Mouse (Mus musculus) embryonic facial prominence, embryonic 13.5 days (tissue): ENCODE measurements around the gene Hal. TPM values are rescaled to one million over a fixed set of nuclear protein-coding genes. Genes with fewer than 3 reads are reported as not detected.

ENCODE experiments used
- ATAC-seq: fragments of 200-750 bp; cut with Nextera tagmentation; 2 replicates; pipeline ENCODE4 v1.8.0; 2017; ENCODE audit warnings: low read depth; ENCODE audit not compliant: insufficient number of reproducible peaks, insufficient read depth, low FRiP score, low TSS enrichment
- H3K27ac ChIP-seq: fragments of 300-500 bp; sonication (generic); 2 replicates; pipeline ENCODE4 v1.5.1; 2015; ENCODE audit warnings: moderate library complexity, mild to moderate bottlenecking, inconsistent platforms
- H3K27me3 ChIP-seq: fragments of 300-500 bp; sonication (generic); 2 replicates; pipeline ENCODE4 v1.6.1; 2015; ENCODE audit warnings: mild to moderate bottlenecking, inconsistent platforms
- H3K36me3 ChIP-seq: fragments of 300-500 bp; sonication (generic); 2 replicates; pipeline ENCODE4 v1.6.1; 2015; ENCODE audit warnings: mild to moderate bottlenecking, inconsistent platforms
- H3K4me1 ChIP-seq: fragments of 300-500 bp; sonication (generic); 2 replicates; pipeline ENCODE4 v1.6.1; 2015; ENCODE audit warnings: inconsistent platforms
- H3K4me2 ChIP-seq: fragments of 300-500 bp; sonication (generic); 2 replicates; pipeline ENCODE4 v1.6.1; 2015; ENCODE audit warnings: moderate library complexity, mild to moderate bottlenecking, inconsistent platforms
- H3K4me3 ChIP-seq: fragments of 300-500 bp; sonication (generic); 2 replicates; pipeline ENCODE4 v1.5.1; 2015; ENCODE audit warnings: mild to moderate bottlenecking, inconsistent platforms
- H3K9ac ChIP-seq: fragments of 300-500 bp; sonication (generic); 2 replicates; pipeline ENCODE4 v1.6.1; 2015; ENCODE audit warnings: mild to moderate bottlenecking, inconsistent platforms
- H3K9me3 ChIP-seq: fragments of 300-500 bp; sonication (generic); 2 replicates; pipeline ENCODE4 v1.6.1; 2016; ENCODE audit warnings: inconsistent platforms
- whole genome bisulfite sequencing: fragments of 180-500 bp; shearing (Covaris S2); methylation state at CpG from one replicate; pipeline ENCODE4 v1.1.7; 2015; ENCODE audit warnings: mixed read lengths; 5-methylcytosine and 5-hydroxymethylcytosine counted together
- polyA plus RNA-seq: library from polyadenylated mRNA; unstranded; fragments of >200 nt; fragmentation: Nextera tagmentation; extraction: Ambion mirVana; gene quantifications from 2 replicates; pipeline ENCODE4 v1.2.1, GENCODE M21; 2015

Hal gene
- polyA plus RNA-seq, 1 experiment from 2014 or later = 0.25 TPM

DNA sequence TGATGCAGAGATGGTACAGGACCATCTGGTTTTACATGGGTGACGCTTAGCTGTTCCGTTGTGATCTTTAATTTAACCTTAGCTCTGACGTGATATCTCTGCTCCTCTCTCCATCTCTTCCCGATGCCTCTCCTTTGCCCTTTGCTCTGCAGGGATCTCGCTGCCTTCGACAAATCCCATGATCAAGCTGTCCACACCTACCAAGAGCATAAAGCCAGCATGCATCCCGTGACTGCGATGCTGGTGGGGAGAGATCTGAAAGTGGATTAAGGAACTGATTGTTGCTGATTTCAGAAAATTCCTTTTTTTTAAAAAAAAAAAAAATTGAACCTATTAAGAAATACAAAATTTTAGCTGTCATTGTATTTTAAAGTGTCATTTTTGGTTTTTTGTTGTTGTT lies 4.1 kb upstream of the Hal start:
- WGBS = 86% methylated on average over 8 of the region's 8 CpGs
- H3K9me3 ChIP-seq = no peaks in the 10 kb centered on the region
- H3K9ac ChIP-seq = no peak overlapping the region
- no peaks in the 10 kb centered on the region for H3K27me3 ChIP-seq
- H3K4me3 ChIP-seq = no peak overlapping the region
- peaks cover 56% of the 10 kb centered on the region for H3K36me3 ChIP-seq
- H3K4me1 ChIP-seq = no peaks in the 10 kb centered on the region
- no peak overlapping the region for H3K27ac ChIP-seq
- no peak for ATAC-seq
- no peak overlapping the region for H3K4me2 ChIP-seq

DNA sequence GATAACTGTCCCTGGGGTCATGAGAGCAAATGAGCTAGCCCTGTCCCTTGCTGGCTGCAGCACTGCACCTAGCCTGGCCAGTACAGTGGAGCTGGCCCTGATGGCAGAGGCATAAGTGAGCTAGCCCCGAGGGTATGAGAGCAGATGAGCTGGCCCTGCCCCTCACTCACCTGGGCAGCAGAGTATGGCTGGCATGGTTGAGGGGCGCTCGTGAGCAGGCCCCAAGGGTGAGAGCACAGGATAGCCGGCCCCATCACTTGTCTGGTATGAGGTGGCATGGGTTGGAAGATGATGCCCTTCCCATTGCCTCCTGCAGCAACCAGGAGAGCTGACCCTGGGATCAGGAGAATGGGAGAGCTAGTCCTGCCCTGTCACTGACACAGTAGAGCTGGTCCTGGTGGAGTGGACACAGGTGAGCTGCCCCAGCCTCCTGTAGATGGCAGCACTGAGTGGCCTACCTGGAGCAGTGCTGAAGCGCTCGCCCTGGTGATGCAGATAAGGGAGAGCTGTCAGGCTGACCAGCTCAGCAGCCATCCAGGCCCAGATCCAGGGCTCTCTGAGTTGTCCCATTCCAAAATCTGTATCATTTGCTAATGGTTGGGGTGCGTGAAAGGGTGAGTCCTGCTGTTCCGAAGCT lies 3.4 kb upstream of the Hal start:
- 74% methylated on average over 8 of the region's 8 CpGs for WGBS
- H3K4me1 ChIP-seq = no peaks in the 10 kb centered on the region
- 0 out of 2 replicates have a peak, but pooled peaks have one; percentile 46 for ATAC-seq

DNA sequence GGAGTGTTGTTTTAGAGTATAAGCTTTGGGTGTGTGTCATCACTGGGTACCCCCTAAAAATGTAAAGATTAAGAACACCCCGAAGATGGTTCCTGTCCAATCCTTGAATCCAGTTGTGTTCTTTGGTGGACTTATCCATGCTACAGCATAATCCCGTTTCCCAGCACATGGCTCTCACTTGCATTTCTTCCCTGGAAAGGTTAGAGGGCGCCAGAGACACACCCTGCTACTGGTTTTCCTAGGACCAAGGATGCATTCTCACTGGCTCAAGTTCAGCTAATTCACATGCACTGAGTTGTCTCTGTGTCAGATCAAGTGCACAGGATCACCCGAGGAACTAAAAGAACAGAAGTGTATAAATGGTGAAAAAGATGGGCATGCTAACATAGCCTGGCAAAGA lies 1.9 kb upstream of the Hal start:
- WGBS = 24% methylated on average over 4 of the region's 4 CpGs
- H3K9ac ChIP-seq = no peak overlapping the region
- peaks cover 35% of the 10 kb centered on the region for H3K36me3 ChIP-seq
- H3K4me1 ChIP-seq = no peaks in the 10 kb centered on the region
- no peak overlapping the region for H3K4me3 ChIP-seq
- H3K4me2 ChIP-seq = no peak overlapping the region
- no peak for ATAC-seq
- no peaks in the 10 kb centered on the region for H3K27me3 ChIP-seq
- no peak overlapping the region for H3K27ac ChIP-seq
- no peaks in the 10 kb centered on the region for H3K9me3 ChIP-seq

More for the DNA sequence above, 3.4 kb upstream of the Hal start:
- no peak overlapping the region for H3K27ac ChIP-seq
- no peak overlapping the region for H3K4me2 ChIP-seq
- no peaks in the 10 kb centered on the region for H3K27me3 ChIP-seq
- H3K4me3 ChIP-seq = no peak overlapping the region
- no peak overlapping the region for H3K9ac ChIP-seq
- H3K9me3 ChIP-seq = no peaks in the 10 kb centered on the region
- H3K36me3 ChIP-seq = peaks cover 49% of the 10 kb centered on the region

DNA sequence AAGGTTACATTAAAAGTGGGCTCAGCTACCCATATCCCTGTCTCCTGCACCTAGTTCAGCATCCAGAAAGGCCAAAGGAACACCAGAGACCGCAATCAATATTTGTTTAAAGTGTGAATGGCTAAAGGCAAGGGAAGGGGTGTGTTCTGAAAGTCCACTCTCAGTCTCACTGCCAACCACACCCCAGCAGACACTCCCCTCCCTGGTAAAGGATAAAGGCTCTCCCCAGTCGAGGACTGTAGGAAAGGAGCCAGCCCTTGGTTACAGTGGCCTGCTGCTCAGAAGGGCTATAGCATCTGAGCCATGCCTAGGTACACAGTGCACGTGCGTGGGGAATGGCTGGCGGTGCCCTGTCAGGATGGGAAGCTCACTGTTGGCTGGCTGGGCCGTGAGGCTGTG lies 259 bp downstream of the Hal start:
- Histone ChIP-seq H3K27ac (no peak overlapping the region), H3K36me3 (peaks cover 13% of the 10 kb centered on the region), H3K4me2 (no peak overlapping the region), H3K9me3 (no peaks in the 10 kb centered on the region), H3K4me1 (no peaks in the 10 kb centered on the region), H3K27me3 (no peaks in the 10 kb centered on the region), H3K4me3 (no peak overlapping the region), H3K9ac (no peak overlapping the region)
- ATAC-seq = no peak
- WGBS = 77% methylated on average over 6 of the region's 6 CpGs

DNA sequence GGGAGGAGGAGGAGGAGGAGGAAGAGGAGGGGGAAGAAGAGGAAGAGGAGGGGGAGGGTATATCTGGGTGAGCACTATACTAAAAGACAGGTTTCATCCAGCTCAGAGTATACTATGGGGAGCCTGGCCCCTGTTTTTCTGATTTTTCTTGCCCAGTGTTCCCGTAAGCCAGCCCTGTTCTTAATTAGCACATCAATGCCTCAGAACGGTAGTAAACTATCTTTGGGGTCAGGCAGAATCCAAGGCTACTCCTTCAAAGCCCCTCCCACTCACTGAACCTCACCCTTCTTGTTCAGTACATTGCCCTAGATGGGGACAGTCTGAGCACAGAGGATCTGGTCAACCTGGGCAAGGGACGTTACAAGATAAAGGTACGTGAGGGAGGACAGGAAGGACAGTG lies 1.9 kb downstream of the Hal start:
- Histone ChIP-seq H3K4me3 (no peak overlapping the region), H3K4me2 (no peak overlapping the region), H3K4me1 (no peaks in the 10 kb centered on the region), H3K27me3 (no peaks in the 10 kb centered on the region), H3K27ac (no peak overlapping the region), H3K36me3 (peaks cover under 1% of the 10 kb centered on the region; the same call in 1 of the 2 replicates), H3K9ac (no peak overlapping the region), H3K9me3 (no peaks in the 10 kb centered on the region)
- 45% methylated on average over 4 of the region's 4 CpGs for WGBS
- no peak for ATAC-seq

DNA sequence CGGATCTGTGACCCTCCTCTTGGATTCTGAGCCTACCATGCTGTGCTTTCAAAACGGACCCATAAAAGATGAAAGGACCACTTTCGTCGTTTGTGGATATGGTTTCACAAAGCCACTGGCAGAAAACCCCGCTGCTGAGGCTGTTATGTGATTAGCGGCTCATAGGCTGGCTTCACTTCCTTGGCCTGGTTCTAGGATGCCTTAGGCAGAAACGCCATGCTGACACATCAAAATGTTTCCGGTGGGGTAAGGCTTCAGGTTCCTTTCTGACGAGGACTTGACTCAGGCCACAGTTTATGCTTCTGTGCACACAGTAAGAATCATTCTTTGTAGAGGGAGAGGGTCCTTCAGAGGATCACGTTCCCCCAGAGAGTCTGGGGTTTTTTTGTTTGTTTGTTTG lies 12.3 kb downstream of the Hal start:
- Histone ChIP-seq H3K27me3 (no peaks in the 10 kb centered on the region), H3K9me3 (no peaks in the 10 kb centered on the region), H3K27ac (peak overlapping the region; percentile 4; the same call in 1 of the 2 replicates), H3K9ac (no peak overlapping the region), H3K4me2 (peak overlapping the region; percentile 39), H3K36me3 (no peaks in the 10 kb centered on the region), H3K4me1 (peaks cover 9% of the 10 kb centered on the region), H3K4me3 (no peak overlapping the region)
- 7% methylated on average over 10 of the region's 10 CpGs for WGBS
- ATAC-seq = peak; percentile 59; the same call in 1 of the 2 replicates

DNA sequence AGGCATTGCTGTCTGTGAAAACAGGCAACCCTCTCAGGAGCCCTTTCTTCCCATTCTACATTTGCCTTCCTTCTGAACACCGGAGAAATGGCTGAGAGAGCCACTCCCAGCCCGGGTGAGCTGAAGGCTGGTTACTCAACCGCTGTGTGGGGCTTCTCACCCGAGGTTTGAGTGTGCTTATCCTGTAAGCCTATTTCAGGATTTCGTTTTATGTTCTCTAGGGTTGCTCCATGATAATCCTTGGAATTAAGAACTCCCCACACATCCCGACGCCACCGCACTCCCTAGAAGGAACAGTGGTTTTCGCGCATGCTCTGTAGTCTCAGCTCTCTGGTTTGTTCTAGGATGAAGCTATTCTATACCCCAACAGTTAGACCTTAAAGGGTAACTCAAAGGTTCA lies 12.8 kb downstream of the Hal start:
- Histone ChIP-seq H3K4me1 (peaks cover 9% of the 10 kb centered on the region), H3K4me2 (peak overlapping the region; percentile 39)
- WGBS = 60% methylated on average over 10 of the region's 10 CpGs

DNA sequence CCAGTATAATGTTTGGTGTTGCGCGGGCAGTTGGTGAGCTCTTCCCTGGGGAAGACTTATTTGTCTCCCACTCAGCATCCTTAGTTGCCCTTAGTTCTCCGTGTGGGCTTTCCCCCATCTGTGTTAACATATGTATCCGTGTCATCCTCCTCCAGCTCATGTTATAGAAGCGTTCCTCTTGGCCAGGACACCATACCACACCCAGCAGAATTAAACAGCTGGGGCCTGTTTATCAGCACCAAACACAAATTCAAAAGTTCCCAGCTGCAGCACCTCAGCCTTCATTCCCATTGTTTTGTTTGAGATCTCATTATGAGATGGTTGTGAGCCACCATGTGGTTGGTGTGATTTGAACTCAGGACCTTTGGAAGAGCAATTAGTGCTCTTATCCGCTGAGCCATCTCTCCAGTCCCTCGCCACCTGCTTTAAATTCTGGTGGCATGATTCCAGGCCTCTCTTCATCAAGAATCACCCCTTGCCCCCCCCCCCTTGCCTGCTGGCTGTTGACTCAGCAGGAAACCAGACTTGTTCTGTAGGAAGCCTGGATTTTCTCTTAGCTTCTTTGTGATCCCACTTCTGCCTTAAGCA lies 19.9 kb downstream of the Hal start:
- H3K4me3 ChIP-seq = no peak overlapping the region
- H3K9me3 ChIP-seq = no peaks in the 10 kb centered on the region
- no peak overlapping the region for H3K9ac ChIP-seq
- ATAC-seq = no peak
- H3K4me2 ChIP-seq = no peak overlapping the region
- H3K27ac ChIP-seq = no peak overlapping the region
- no peaks in the 10 kb centered on the region for H3K27me3 ChIP-seq
- 74% methylated on average over 7 of the region's 7 CpGs for WGBS
- no peaks in the 10 kb centered on the region for H3K36me3 ChIP-seq
- H3K4me1 ChIP-seq = peaks cover 3% of the 10 kb centered on the region; the same call in 1 of the 2 replicates

More for the DNA sequence above, 12.8 kb downstream of the Hal start:
- no peaks in the 10 kb centered on the region for H3K27me3 ChIP-seq
- H3K9ac ChIP-seq = no peak overlapping the region
- no peaks in the 10 kb centered on the region for H3K36me3 ChIP-seq
- ATAC-seq = no peak
- H3K9me3 ChIP-seq = no peaks in the 10 kb centered on the region
- no peak overlapping the region for H3K4me3 ChIP-seq
- peak overlapping the region; percentile 4; the same call in 1 of the 2 replicates for H3K27ac ChIP-seq

DNA sequence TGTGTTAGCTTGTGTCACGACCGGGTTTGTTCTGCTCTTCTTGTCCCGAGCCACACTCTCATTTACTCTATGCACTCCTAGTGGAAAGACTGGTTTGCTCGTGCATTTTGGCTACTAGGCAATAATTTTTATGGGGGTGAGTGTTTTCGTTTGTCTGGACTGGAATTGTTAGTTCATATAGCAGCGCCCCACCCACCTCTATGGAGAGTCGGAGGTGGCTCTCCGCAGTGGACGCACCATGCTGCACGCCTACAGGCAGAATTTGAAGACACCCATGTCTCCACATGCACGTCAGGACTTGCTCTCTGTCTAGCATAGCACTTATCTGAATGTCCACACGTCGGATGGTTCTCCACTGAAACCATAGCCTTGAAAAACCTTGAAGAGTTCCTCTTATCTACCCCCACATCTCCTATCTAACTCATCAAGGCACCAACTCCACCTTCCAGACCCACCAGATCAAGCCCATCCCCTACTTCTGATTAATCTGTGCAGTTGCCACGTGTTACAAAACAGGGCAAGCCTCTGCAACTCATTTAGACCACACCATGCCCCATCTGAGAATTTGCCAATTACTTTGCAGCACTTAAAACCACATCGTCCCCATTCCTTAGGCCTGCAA lies 21.1 kb downstream of the Hal start:
- Histone ChIP-seq H3K9ac (no peak overlapping the region), H3K4me1 (peaks cover 3% of the 10 kb centered on the region; the same call in 1 of the 2 replicates), H3K27ac (no peak overlapping the region), H3K9me3 (no peaks in the 10 kb centered on the region), H3K4me3 (no peak overlapping the region), H3K36me3 (no peaks in the 10 kb centered on the region), H3K4me2 (no peak overlapping the region), H3K27me3 (no peaks in the 10 kb centered on the region)
- ATAC-seq = no peak
- 82% methylated on average over 15 of the region's 15 CpGs for WGBS

- Histone ChIP-seq H3K27ac (no peak overlapping the region), H3K36me3 (no peaks in the 10 kb centered on the region), H3K4me3 (no peak overlapping the region), H3K4me2 (no peak overlapping the region), H3K9me3 (no peaks in the 10 kb centered on the region), H3K9ac (no peak overlapping the region), H3K27me3 (no peaks in the 10 kb centered on the region), H3K4me1 (no peaks in the 10 kb centered on the region)
- ATAC-seq = no peak
- WGBS = 29% methylated on average over 1 of the region's 1 CpGs
These were observed 26.9 kb downstream of the Hal start for GRCm38 (mm10) chr10:93515419-93515818.

DNA sequence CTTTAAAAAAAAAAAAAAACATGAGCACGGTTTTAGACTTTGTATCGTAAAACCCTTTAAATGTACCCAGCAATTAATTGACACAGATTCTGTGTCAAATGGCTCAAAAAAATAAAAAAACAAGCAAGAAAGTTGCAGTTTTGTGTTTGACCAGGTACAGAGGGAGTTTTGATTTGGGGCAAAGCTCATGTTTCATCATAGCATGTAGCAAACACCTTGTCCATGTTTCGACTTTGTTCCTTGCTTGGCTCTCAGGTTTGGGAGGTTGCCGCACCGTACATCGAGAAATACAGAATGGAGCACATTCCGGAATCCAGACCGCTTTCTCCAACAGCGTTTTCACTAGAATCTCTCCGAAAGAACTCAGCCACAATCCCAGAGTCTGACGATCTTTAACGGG lies 27.4 kb downstream of the Hal start:
- H3K36me3 ChIP-seq = no peaks in the 10 kb centered on the region

DNA sequence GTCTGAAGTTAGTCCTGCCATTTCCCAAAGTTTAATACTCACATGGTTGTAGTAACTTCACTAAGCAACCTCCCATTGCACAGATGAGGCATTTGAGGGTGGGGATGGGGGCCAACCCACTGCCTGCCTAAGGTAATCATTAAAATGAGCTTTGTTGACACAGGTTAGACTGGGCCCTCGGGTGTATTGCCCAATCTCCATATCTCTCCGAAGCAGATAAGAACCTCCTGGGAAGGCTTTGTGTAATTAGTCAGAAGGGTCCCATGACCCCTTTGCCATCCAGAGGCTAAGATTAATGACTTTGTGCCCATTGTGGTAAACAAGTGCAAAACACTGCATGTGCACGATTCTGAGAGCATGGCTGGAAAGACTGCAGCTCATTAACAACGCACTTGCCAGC lies 29.2 kb downstream of the Hal start:
- WGBS = 74% methylated on average over 4 of the region's 4 CpGs
- ATAC-seq = no peak
- H3K4me1 ChIP-seq = no peaks in the 10 kb centered on the region
- no peak overlapping the region for H3K4me2 ChIP-seq
- H3K27ac ChIP-seq = no peak overlapping the region
- H3K36me3 ChIP-seq = no peaks in the 10 kb centered on the region
- no peaks in the 10 kb centered on the region for H3K9me3 ChIP-seq
- H3K4me3 ChIP-seq = no peak overlapping the region
- H3K27me3 ChIP-seq = no peaks in the 10 kb centered on the region
- no peak overlapping the region for H3K9ac ChIP-seq

More for the DNA sequence above, 27.4 kb downstream of the Hal start:
- WGBS = 79% methylated on average over 12 of the region's 12 CpGs
- Histone ChIP-seq H3K9me3 (no peaks in the 10 kb centered on the region), H3K27me3 (no peaks in the 10 kb centered on the region), H3K4me3 (no peak overlapping the region), H3K4me1 (no peaks in the 10 kb centered on the region), H3K9ac (no peak overlapping the region), H3K27ac (no peak overlapping the region), H3K4me2 (no peak overlapping the region)
- ATAC-seq = no peak
